Mouse (Mus musculus) stomach, postnatal 0 days (tissue): ENCODE data around the gene Slit3.

Experiments used
- CTCF ChIP-seq: IDR thresholded peaks from 2 replicates; pipeline ENCODE4 v1.5.1; 2016; ENCODE audit warnings: antibody characterized with exemption, low read depth, mild to moderate bottlenecking, moderate library complexity
- EP300 ChIP-seq: optimal IDR thresholded peaks from 2 replicates; pipeline ENCODE3; 2016; ENCODE audit warnings: antibody characterized with exemption

DNA sequence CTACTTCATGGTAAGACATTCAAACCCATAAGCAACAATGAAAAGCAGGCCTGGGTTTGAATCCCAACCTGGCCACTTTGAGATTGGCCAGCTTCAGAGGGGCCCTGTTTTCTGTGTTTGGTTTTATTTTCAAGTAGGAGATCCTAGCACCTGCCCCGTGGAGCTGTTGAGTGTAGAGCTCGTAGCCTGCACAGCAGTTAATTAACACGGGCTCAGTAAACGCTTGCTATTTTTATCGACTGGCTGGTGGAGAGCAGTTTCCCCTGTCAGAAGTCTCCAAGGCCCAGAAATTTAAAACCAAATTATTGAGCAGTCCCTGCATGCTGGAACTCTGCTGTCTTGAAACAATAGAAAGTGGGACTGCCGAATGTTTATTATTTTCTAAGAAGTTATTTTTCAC, 136.3 kb downstream of the Slit3 start:
- TF ChIP-seq EP300 (no peak), CTCF (no peak)
